Mouse (Mus musculus): Measurements from ENCODE around the gene Slc9a1.

Gene Slc9a1

DNA sequence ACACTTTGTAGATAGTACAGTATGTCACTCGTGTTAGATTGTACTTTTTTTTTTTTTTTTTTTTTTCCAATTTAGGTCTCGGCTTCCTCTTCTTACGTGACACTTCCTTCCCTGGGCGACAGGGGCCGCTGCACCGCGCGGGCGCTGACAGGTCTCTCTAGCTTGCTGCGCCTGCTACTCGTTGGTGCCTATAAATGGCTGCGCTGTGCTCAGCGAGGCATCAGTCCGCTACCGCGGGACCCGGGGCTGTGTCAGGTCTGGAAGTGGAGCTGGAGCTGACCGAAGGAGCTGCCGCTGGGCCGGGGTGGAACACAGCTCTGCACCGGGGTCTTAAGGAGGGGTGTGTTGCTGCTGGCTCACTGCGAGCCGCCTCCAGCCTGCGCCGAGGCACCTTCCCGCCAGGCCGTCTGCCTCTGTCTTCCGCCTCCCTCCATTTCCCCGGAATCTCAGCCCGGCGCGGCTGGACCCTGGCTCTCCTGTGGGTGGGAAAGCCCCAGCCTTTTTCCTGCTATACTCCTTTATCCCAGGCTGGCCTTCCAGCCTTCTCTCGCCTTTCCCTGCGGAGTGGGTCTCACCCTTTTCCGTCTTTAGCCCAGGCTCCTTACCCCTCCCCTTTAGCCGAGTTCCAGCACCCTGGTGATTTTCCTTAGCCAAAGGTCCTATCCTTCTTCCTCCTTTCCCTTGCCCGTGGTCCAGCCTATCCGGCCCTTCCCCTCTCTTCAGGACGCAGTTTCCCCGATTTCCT lies at the start of gene Slc9a1:
Gene Slc9a1, plus strand, starts transcription at position 154 of the 745 bp plus-strand sequence.
- peak; percentile 96 for DNase-seq (ENCODE audit: low spot score)

DNA sequence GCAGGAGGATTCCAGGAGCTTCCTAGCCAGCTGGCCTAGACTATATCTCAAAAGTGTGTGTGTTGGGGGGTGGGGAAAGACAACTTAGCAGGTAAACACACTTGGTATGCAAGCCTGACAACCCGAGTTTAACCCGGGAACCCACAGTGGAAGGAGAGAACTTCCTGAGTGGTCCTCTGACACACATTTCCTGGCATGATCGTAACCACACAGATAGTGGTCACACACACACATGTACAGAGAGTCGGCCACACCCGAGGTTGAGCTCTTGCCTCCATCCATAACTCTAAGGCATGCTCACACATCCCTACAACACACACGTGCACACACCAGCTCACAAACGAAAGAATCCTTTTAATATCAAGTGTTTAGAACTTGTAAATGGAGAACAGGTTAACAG lies 41.4 kb upstream of the Slc9a1 start:
- DNase-seq (ENCODE audit: low spot score): no peak

DNA sequence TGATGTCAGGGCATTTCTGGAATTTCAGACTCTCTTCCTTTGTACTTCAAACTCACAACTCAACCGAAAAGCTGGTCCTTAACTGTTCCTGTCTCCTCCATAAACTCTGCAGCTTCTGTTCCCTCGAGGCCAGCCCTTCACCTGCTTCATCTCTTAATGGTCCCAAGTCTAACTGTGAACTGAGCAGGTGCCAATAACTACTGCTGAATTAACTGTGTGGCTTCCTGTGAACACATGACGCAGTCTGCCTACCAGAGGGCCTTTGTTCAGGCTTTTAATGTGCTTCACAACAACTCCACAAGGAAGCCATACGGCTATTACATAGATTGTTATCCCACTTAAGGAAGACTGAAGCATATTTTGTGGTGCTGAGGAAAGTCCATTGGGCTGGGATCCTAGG lies 39.2 kb upstream of the Slc9a1 start:
- DNase-seq (ENCODE audit: low spot score): no peak

DNA sequence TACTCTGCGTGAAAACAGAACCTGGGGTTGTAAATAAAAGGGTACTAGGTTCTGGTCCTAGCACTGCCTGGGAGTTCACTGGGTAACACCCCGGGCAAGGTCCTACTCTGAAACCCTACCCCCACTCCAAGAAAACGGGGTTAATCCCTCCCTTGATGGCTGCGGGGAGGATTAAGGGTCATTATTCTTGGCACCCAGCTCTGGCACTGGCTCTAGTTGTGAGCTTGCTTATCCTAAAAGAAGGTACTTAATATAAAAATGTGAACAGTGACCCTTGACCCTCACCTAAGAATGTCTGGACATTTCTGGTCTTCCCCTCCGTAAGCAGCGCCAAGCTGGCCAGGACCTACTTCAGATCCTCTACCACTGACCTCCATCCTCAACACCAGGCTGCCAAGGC lies 36.2 kb upstream of the Slc9a1 start:
- no peak for DNase-seq (ENCODE audit: low spot score)

DNA sequence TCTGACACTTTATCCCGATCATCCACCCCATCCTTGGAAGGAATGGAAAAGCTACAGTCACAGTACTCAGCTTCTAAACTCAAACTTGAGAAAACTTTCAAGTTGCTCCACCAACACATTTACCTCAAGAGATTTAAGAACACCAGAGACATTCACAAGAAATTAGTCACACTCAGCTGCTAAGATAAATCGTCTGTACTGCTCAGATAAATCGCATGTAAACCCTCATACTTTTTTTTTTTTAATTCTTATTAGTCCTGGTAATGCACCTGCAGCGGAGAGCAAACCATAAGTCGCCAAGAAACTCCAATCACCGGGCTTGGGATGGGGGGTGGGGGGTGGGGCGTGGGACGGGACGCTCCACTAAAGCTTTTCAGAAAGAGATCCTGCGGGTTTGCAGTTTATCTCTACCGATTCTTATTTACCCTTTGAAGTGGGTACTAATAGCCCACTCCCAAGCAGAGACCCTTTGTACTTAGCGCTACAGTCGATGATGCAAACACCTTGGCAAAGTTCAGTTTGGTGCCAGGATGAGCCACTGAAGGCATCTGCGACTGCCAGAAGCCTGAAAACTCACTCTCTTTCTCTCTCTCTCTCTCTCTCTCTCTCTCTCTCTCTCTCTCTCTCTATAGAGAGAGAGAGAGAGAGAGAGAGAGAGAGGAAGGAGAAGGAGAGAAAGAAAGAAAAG lies 31.5 kb upstream of the Slc9a1 start:
- no peak for DNase-seq (ENCODE audit: low spot score)

DNA sequence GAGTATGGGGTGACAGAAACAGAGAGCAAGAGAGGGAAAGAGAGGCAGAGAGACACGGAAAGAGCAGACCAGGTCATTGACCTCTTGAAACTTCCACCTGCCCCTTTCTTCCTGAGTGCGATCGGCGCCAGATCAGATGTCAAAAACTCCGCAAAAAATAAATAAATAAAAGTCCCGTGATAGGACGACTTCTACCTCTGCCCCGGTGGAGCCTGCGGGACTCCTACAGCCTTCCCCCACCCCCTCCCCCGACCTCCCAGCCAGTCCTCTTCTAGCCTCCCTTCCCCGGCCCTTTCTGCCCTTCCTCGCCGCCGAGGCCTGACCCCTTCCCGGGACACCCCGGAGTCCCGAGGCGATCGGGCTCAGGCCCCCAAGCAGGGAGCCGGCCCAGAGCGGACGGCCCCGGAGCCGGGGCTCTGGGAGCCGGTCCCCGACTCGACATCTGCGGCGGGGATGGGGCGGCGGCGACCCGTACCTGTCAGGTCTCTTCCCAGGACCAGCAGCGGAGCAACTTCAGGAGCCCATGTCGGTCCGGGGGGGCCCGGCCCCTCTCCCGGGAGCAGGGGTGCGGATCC lies 30.9 kb upstream of the Slc9a1 start:
- DNase-seq (ENCODE audit: low spot score): no peak

DNA sequence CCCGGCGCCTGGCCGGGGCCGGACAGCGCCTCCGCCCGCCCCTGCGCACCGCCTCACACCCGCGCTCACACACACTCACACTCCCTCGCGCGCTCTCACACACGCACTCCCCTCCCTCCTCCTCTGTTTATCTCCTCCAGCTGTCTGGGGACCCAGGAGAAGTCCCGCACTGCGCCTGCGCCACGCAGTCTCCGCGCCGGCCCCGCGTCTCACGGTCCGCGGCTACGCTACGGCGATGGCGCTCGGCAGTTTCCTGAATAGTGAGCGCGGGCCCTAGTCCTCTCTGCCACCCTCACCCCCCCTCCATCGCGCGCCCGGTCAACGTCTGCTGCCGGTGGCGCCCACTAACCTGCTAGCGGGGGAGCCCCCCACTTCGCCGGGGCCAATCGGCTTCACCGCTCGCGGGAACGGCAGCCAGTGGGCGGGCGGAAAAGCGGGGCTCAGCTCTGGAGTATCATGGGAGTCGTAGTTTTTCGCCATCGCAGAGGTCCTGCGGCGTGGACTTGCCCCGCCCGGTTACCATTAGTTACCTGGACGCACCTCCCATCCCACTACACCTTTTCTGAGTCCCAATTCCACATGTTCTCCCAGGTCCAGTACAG lies 30.3 kb upstream of the Slc9a1 start:
- peak; percentile 96 for DNase-seq (ENCODE audit: low spot score)

DNA sequence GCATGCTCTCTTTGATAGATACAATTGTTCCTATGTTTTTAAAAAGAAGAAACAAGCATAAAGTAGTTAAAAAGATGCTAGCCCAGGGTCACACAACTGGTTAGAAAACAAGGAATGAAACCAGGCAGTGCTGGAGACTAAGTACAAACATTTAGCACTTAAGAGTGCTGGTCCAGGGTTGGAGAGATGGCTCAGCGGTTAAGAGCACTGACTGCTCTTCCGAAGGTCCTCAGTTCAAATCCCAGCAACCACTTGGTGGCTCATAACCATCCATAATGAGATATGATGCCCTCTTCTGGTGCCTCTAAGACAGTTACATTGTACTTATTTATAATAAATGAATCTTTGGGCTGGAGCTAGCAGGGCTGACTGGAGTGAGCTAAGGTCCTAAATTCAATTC lies 29.3 kb upstream of the Slc9a1 start:
- DNase-seq (ENCODE audit: low spot score): no peak

DNA sequence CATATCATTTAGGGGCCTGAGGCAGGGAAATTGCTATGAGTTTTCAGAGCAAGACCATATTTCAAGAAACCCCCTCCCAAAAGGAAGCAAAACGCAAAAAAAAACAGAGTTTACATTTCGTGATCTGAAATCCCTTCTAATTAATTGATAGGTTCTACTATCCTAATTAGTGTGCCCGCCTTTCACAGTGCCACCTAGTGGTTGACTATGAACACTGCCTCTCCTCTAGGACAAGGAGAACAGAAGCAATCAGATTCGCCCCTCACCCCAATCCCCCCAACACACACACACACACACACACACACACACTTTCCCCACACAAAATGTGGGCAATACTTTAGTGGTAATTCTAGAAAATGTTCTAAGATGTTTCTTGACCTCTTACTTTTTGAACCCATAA lies 25.4 kb upstream of the Slc9a1 start:
- DNase-seq (ENCODE audit: low spot score): peak; percentile 63

DNA sequence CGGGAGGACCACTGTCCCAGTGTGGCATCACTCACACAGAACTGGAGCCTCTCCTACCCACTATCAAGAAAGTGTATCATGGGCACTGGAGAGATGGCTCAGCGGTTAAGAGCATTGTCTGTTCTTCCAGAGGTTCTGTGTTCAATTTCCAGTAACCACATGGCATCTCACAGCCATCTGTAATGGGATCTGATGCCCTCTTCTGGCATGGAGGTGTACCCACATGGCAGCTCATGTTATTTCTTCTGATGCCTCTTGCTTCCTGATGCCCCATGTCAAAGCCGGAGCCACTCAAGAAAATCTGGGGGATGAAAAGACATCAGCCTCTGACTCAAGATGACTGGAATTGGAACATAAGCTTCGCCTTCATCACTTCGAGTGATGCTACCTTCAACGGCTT lies 23.8 kb upstream of the Slc9a1 start:
- no peak for DNase-seq (ENCODE audit: low spot score)

DNA sequence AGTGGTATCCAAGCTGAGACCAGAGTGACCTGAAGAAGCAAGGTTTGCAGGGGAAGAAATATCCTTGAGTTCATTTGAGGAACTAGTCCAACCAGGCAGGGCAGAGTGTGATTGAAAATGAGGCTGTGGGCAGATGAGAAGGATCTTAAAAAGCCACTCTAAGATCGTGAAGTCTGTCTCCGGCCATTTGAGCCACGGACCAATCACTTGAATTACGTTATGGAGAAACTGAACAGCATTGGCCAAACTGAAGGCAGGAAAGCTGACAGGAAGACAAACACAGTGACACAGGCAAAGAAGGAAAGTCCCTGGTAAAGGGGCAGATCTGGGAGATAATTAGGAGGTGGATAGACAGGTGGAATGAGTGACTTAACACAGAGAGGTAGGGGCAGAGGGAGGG lies 22.9 kb upstream of the Slc9a1 start:
- no peak for DNase-seq (ENCODE audit: low spot score)

DNA sequence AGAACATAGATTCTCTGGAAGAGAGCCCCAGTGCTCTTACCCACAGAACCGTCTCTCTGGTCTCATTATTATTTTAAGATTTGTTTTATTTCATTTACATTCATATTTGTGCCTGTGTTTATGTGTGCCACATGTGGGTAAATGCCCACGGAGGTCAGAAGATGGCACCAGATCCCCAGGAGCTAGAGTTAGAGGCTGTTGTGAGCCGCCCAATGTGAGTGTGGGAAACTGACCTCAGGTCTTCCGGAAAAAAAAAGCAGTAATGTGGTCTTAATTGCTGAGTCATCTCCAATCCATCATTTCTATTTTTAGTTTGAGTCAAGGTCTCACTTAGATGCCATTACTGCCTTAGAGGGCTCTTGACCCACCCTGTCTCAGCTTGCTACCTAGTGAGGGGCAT lies 21.9 kb upstream of the Slc9a1 start:
- DNase-seq (ENCODE audit: low spot score): no peak

DNA sequence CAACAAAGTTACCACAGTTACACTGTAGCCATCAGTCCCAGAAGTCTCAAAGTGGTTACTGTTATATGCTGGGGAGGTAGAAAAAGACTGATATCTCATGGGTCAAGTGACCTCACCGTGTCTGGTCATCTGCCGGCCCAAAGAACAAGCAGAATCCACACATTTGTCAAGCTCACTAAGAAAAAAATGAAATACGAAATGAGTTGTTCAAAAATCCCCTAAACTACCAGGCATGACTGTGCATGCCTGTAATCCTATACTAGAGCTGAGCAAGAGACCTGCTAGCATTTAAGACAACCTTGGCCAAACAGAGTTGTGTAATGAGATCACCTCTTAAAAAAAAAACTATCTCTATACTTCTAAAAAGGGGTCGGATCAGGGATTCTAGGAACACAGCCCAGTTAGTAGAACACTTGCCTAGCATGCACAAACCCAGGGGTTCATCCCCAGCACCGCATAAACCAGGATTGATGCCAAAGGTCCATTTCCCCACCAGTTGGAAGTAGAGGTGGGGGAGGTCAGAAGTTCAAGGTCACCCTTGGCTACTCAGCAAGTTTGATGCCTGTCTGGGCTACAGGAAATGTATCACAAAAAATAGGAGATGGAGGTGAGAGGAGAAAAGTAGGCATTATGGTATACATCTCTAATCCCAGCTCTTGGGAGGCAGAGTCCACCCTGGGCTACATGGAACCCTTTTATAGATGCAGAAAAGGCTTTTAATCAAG lies 21.3 kb upstream of the Slc9a1 start:
- DNase-seq (ENCODE audit: low spot score): no peak

DNA sequence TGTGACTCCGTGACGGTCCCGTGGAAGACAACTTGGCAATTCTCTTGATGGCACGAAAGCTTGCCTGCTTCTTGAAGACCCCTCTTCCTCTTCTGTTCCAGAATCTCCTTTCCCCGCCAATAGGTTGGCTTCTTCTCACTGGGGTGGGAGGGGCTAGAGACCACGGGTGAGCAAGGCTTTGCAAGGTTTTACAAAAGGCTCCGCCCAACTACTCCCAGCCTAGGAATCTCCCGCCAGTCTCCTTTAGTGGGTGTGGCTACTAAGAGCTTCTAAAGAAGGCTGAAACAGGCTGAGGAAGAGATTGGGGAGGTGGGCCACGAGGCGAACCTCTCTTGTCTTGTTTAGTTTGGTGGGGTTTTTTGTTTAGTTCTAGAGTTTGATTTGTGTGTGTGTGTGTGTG lies 16.7 kb upstream of the Slc9a1 start:
- no peak for DNase-seq (ENCODE audit: low spot score)

DNA sequence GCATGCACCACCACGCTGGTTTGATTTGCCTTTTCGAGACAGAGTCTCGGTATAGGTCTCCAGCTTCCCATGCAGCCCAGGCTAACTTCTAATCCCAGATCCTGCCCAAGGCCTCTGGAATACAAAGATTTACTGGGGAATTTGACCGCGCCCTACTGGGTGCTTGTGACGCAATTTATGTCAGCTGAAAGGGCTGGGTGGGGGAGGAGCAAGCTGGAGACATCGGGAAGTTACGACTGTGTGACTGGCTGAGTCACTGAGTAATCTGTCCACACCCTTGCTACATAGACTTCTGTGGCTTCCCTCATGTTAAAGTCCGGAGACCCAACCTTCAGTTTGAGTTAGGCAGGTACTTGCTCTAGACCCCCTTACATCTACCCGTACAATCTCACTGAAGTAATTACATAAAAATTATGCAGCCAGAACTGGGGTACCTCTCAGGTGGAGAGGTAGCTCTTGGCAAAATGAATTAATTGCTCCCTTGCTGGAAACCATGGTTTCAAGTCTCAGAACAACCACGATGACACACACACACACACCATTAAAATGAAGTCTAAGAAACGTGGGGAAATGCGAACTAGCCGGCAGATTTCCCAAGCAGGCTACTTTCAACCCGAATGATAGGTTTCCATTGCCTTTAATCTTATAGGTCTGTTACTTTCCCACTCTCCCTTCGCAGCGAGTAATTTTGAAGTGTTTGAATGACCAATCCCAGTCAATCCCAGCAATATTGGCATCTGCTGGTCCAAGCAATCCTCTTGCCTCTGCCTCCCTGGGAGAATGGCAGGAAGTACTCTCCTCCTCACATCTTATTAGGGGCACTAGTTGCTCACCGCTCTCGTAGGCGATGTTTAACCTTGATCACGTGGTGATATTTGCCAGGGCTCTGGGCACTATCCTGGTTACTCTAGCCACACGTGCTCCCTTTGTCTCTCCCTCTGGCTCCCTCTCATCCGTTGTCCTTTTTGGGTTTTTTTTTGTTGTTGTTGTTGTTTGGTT lies 15.8 kb upstream of the Slc9a1 start, which contains the start of gene Wdtc1:
Gene Wdtc1, minus strand, starts transcription at position 115 of the 999 bp plus-strand sequence.
- no peak for DNase-seq (ENCODE audit: low spot score)

DNA sequence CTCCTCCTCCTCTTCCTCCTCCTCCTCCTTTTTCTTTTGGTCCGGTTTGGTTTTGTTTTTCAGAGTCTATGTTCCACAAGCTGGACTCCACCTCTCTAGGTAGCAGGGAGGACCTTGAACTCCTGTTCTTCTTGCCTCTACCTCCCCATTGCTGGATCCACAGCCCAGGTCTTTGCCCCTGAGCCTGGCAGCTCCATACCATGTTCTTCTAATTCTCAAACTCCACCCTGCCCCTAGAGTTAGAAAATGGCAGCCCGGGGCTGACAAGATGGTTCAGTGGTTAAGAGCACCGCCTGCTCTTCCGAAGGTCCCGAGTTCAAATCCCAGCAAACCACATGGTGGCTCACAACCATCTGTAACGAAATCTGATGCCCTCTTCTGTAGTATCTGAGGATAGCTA lies 14.9 kb upstream of the Slc9a1 start:
- DNase-seq (ENCODE audit: low spot score): no peak

DNA sequence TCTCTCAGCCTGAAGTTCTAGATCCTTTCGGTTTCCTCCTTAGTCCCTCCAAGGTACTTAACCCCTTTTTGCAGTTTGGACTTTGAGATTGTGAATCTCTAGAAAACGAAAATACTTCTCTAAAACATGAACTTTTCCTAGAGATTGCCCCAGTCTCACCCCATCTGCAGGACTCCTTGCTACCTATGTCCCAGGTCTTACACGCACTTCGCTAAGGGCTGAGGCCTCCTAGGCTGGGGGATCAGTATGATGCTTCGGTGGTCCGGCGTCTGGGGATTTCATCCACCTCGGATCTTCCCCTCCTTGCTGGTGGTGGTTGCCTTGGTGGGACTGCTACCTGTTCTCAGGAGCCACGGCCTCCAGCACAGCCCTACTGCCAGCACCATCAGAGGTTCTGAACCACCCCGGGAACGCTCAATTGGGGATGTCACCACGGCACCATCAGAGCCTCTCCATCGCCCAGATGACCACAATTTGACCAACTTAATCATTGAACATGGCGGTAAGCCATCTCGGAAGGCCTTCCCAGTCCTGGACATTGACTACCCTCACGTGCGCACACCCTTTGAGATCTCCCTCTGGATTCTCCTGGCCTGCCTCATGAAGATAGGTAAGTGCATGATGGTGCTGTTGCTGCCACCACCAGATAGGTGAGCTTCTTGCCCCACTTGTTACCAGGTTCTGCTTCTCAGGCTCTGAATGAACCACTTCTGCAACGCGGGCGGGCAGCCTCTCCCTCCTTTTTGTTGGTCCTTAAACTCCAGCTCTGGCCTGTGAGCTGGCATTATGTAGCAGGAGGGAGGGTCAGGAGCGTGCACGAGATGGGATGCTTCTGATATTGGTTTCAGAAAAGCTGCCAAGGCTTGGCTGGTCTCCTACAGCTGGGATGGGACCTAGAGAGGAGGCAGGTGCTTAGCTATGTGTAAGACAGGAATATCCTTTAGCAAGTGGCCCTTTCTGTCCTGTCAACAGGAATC lies 1.1 kb downstream of the Slc9a1 start:
- no peak for DNase-seq (ENCODE audit: low spot score)

DNA sequence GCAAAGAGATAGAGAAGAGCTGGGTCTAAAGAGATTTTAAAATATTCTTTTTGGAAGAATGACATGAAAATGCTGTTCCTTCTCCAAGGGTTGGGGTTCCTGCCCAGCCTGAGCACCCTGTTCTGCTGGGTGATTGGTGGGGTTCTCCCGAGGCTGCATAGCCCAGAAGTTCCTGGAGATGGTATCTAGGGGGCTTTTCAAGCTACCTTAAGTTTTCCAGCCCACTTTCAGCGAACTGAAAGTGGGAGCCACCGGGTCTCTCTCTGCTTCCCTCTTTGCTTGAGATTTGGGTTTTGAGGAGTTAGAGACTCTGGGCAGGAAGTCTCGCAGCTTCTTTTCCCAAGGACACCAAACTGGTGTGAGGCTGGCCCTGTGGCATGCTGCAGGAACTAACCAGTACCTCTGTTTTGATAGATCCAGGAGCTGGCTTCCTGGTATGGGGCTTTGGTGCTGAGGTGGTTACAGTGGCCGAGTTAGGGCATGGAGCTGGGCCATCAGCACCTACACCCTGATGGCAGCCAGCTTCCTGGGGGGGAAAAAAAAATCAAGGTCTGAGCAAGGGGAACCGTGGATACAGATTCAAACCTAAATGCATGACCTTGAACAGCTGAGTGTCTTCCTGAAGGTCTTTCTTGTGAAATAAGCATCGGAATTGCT lies 2.2 kb downstream of the Slc9a1 start:
- no peak for DNase-seq (ENCODE audit: low spot score)

DNA sequence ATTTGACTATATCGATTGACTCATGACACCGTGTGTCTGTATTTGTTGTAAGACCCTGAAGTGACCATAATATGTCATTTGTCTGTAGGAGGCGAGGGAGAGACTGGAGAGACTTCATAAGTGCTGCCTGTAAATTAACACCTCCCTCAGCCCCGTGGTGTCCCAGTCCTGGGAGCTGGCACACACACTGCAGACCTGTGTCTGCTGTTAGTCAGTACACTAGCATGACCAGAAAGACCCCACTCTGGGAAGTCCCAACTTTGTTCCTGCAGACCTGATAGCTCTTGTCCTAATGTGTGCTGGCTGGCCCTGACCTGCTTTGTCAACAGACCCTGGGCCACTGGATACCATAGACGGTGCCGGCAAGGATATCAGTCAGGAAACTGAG lies 2.8 kb downstream of the Slc9a1 start:
- DNase-seq (ENCODE audit: low spot score): no peak
